ENCODE assay signal across 28 mouse cellular contexts in genomic region chr14:26550712-26551111, GRCm38 (mm10).
"Had no signal": no experiment of that assay in that cellular context is flagged by ENCODE, and none has a peak within 500 bp of the region (broad histone marks: within the 10 kb centered on the region; RNA-seq: fewer than 3 reads in every experiment).

No protein-coding gene starts in this region.

- H3K4me2 ChIP-seq: heart, embryonic 12.5 days; hindbrain, embryonic 13.5 days; hindbrain, embryonic 15.5 days; kidney, embryonic 15.5 days; limb, embryonic 12.5 days; liver, embryonic 11.5 days; liver, embryonic 13.5 days; liver, embryonic 15.5 days had no signal

- H3K4me3 ChIP-seq: heart, embryonic 10.5 days; heart, embryonic 12.5 days; hindbrain, embryonic 13.5 days; hindbrain, embryonic 15.5 days; kidney, embryonic 15.5 days; left cerebral cortex, adult 2 months; limb, embryonic 10.5 days; limb, embryonic 12.5 days; liver, embryonic 13.5 days; liver, embryonic 15.5 days had no signal

- H3K9me3 ChIP-seq: heart, embryonic 10.5 days; heart, embryonic 12.5 days; hindbrain, embryonic 13.5 days; hindbrain, embryonic 15.5 days; kidney, embryonic 15.5 days; limb, embryonic 10.5 days; limb, embryonic 12.5 days; liver, embryonic 13.5 days; liver, embryonic 15.5 days had no signal

- H3K27me3 ChIP-seq: heart, embryonic 12.5 days; hindbrain, embryonic 13.5 days; hindbrain, embryonic 15.5 days; kidney, embryonic 15.5 days; limb, embryonic 12.5 days; liver, embryonic 13.5 days; liver, embryonic 15.5 days had no signal

- H3K4me1 ChIP-seq: heart, embryonic 10.5 days; heart, embryonic 12.5 days; hindbrain, embryonic 13.5 days; hindbrain, embryonic 15.5 days; kidney, embryonic 15.5 days; limb, embryonic 10.5 days; limb, embryonic 12.5 days had no signal

- ATAC-seq: hindbrain, postnatal 0 days; intestine, embryonic 16.5 days; liver, postnatal 0 days had no signal

- H3K36me3 ChIP-seq: heart, embryonic 10.5 days; heart, embryonic 12.5 days; hindbrain, embryonic 13.5 days; hindbrain, embryonic 15.5 days; kidney, embryonic 15.5 days; limb, embryonic 10.5 days; limb, embryonic 12.5 days; liver, embryonic 13.5 days; liver, embryonic 15.5 days had no signal

- DNase-seq: gastrocnemius, postnatal 14 days; gastrocnemius, postnatal 36 days; heart, adult 18-20 months; heart, postnatal 10 days; heart, postnatal 36 days; kidney, adult 11 months; kidney, adult 2 months; kidney, adult 9 months; kidney, postnatal 14 days; kidney, postnatal 36 days; layer of hippocampus, adult 9-11 months; layer of hippocampus, postnatal 36 days; liver; liver, embryonic 13.5 days; liver, postnatal 0 days had no signal

- H3K9ac ChIP-seq: heart, embryonic 12.5 days; hindbrain, embryonic 13.5 days; hindbrain, embryonic 15.5 days; kidney, embryonic 15.5 days; limb, embryonic 12.5 days; liver, embryonic 13.5 days; liver, embryonic 15.5 days; liver, postnatal 0 days had no signal

- H3K27ac ChIP-seq: heart, embryonic 10.5 days; hindbrain, embryonic 13.5 days; hindbrain, embryonic 15.5 days; hindbrain, postnatal 0 days; kidney, embryonic 15.5 days; kidney, postnatal 0 days; left cerebral cortex, adult 2 months; limb, embryonic 10.5 days; limb, embryonic 12.5 days; liver, embryonic 13.5 days; liver, embryonic 15.5 days had no signal
